Mouse (Mus musculus): ENCODE measurements around the gene Gm3371.
"Not testable (repeated sequence)": the region's sequence is repeated elsewhere in the genome, so short reads cannot be mapped to it uniquely, and the experiment has no call there.

- TF ChIP-seq CTCF (IDR thresholded peaks at IDR 0.05; ENCODE audit: extremely low read depth, insufficient read depth, insufficient read length, insufficient replicate concordance); POLR2A (IDR thresholded peaks at IDR 0.05; ENCODE audit: low read depth, low read length): not testable (repeated sequence)
These were observed 22.8 kb upstream of the Gm3371 start, which contains the start of gene Gm8232 for GRCm38 (mm10) chr14:44433335-44433734.

All from spleen, adult 2 months (tissue).